Mouse (Mus musculus) kidney, adult 2 months (tissue): Measurements from ENCODE around the gene Coro2b.

Experiments used
- CTCF ChIP-seq: fragments of 200-500 bp; conservative IDR thresholded peaks from 2 replicates; pipeline ENCODE4 v1.5.1; 2011; ENCODE audit warnings: low read depth, mild to moderate bottlenecking, control low read depth, low read length, moderate library complexity, mixed read lengths; ENCODE audit not compliant: insufficient read depth, insufficient read length
- POLR2A ChIP-seq: fragments of 200-500 bp; IDR thresholded peaks from one replicate; pipeline ENCODE4 v1.6.1; 2011; ENCODE audit warnings: low read depth, low read length, control low read depth

DNA sequence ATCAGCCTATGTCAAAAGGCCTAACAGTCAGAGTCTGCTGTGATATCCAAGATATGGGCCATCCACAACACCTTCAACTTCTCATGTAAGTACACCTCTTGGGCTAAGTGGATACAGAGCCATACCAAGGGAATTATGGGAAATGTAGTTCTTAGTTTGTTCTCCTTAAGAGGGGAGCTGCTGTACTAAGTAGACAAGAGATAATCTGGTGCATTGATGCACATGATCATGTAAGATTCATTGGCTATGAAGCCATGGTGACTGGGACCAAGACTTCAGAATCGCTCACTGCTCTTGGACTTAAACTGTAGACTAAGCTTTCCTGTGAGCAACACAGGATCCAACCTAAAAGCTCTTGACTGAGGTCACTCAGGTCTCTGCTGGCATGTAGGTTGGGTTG, 31.0 kb upstream of the Coro2b start:
- no peak for TF ChIP-seq POLR2A
- no peak for TF ChIP-seq CTCF
